Mouse (Mus musculus) leukemia stem cell, adult 10-12 weeks (primary cell): ENCODE results near the gene Gm14819. TPM values are rescaled to one million over a fixed set of nuclear protein-coding genes. Genes with fewer than 3 reads are reported as not detected.

Experiments
- polyA plus RNA-seq: library from polyadenylated mRNA; stranded (reverse); fragments of >175 nt; gene quantifications from 2 replicates; pipeline ENCODE4 v1.2.3, GENCODE M21; 2012; ENCODE audit warnings: low replicate concordance

Gm14819 gene
- not detected in 2 replicates for polyA plus RNA-seq

GRCm38 (mm10) chrX:35403883-35404282, at the start of gene Gm14819:
Gene Gm14819, plus strand, starts transcription at chrX:35404183.

